Mouse (Mus musculus): ENCODE results near the gene Raet1e. TPM values are rescaled to one million over a fixed set of nuclear protein-coding genes. Genes with fewer than 3 reads are reported as not detected.
"Not testable (repeated sequence)": the region's sequence is repeated elsewhere in the genome, so short reads cannot be mapped to it uniquely, and the experiment has no call there.

The Raet1e gene
- polyA plus RNA-seq, 1 experiment from 2014 or later = 6.8 TPM

GRCm38 (mm10) chr10:22361415-22362352 is 203.3 kb downstream of the Raet1e start:
- H3K36me3 ChIP-seq (ENCODE audit: insufficient read depth, low read length); ATAC-seq (replicated peaks; ENCODE audit: low FRiP score, low read depth); H3K9ac ChIP-seq (ENCODE audit: low read depth, low read length); H3K27me3 ChIP-seq (ENCODE audit: insufficient read depth, low read length); H3K4me1 ChIP-seq (replicated peaks; ENCODE audit: insufficient read depth, low read length); H3K4me3 ChIP-seq (replicated peaks; ENCODE audit: low read depth, low read length); H3K9me3 ChIP-seq (replicated peaks; ENCODE audit: low read length); H3K27ac ChIP-seq; DNase-seq (ENCODE audit: low spot score): not testable (repeated sequence)
- WGBS = 0% methylated on average over 8 of the region's 15 CpGs
- H3K4me2 ChIP-seq (ENCODE audit: low read length) = peak overlapping the region; percentile 32

GRCm38 (mm10) chr10:22362466-22362865 is 204.1 kb downstream of the Raet1e start:
- H3K4me2 ChIP-seq (ENCODE audit: low read length); H3K9me3 ChIP-seq (replicated peaks; ENCODE audit: low read length); H3K27ac ChIP-seq; ATAC-seq (replicated peaks; ENCODE audit: low FRiP score, low read depth); H3K9ac ChIP-seq (ENCODE audit: low read depth, low read length); H3K4me3 ChIP-seq (replicated peaks; ENCODE audit: low read depth, low read length); H3K27me3 ChIP-seq (ENCODE audit: insufficient read depth, low read length); H3K4me1 ChIP-seq (replicated peaks; ENCODE audit: insufficient read depth, low read length); H3K36me3 ChIP-seq (ENCODE audit: insufficient read depth, low read length); DNase-seq (ENCODE audit: low spot score): not testable (repeated sequence)
- 77% methylated on average over 1 of the region's 2 CpGs for WGBS

- H3K27ac ChIP-seq; H3K4me3 ChIP-seq (replicated peaks; ENCODE audit: low read depth, low read length); H3K9me3 ChIP-seq (replicated peaks; ENCODE audit: low read length); DNase-seq (ENCODE audit: low spot score); ATAC-seq (replicated peaks; ENCODE audit: low FRiP score, low read depth); H3K36me3 ChIP-seq (ENCODE audit: insufficient read depth, low read length); H3K4me2 ChIP-seq (ENCODE audit: low read length); H3K27me3 ChIP-seq (ENCODE audit: insufficient read depth, low read length); H3K4me1 ChIP-seq (replicated peaks; ENCODE audit: insufficient read depth, low read length); H3K9ac ChIP-seq (ENCODE audit: low read depth, low read length): not testable (repeated sequence)
- 93% methylated on average over 2 of the region's 2 CpGs for WGBS
Observed at GRCm38 (mm10) chr10:22364915-22365314, 206.5 kb downstream of the Raet1e start.

GRCm38 (mm10) chr10:22381226-22381625 is 222.9 kb downstream of the Raet1e start:
- DNase-seq (ENCODE audit: low spot score); H3K9me3 ChIP-seq (replicated peaks; ENCODE audit: low read length); H3K27me3 ChIP-seq (ENCODE audit: insufficient read depth, low read length); H3K36me3 ChIP-seq (ENCODE audit: insufficient read depth, low read length); H3K4me3 ChIP-seq (replicated peaks; ENCODE audit: low read depth, low read length); H3K27ac ChIP-seq; H3K4me1 ChIP-seq (replicated peaks; ENCODE audit: insufficient read depth, low read length); ATAC-seq (replicated peaks; ENCODE audit: low FRiP score, low read depth); H3K9ac ChIP-seq (ENCODE audit: low read depth, low read length); H3K4me2 ChIP-seq (ENCODE audit: low read length): not testable (repeated sequence)
- WGBS = 11% methylated on average over 3 of the region's 10 CpGs

- not testable (repeated sequence) for H3K4me1 ChIP-seq (replicated peaks; ENCODE audit: insufficient read depth, low read length); DNase-seq (ENCODE audit: low spot score); H3K27me3 ChIP-seq (ENCODE audit: insufficient read depth, low read length); H3K9ac ChIP-seq (ENCODE audit: low read depth, low read length); ATAC-seq (replicated peaks; ENCODE audit: low FRiP score, low read depth); H3K4me3 ChIP-seq (replicated peaks; ENCODE audit: low read depth, low read length); H3K27ac ChIP-seq; H3K4me2 ChIP-seq (ENCODE audit: low read length); H3K9me3 ChIP-seq (replicated peaks; ENCODE audit: low read length); H3K36me3 ChIP-seq (ENCODE audit: insufficient read depth, low read length)
- 92% methylated on average over 7 of the region's 7 CpGs for WGBS
Observed at GRCm38 (mm10) chr10:22390146-22390545, 231.8 kb downstream of the Raet1e start.

GRCm38 (mm10) chr10:22391616-22392015 is 233.2 kb downstream of the Raet1e start:
- ATAC-seq (replicated peaks; ENCODE audit: low FRiP score, low read depth); H3K4me1 ChIP-seq (replicated peaks; ENCODE audit: insufficient read depth, low read length); H3K27ac ChIP-seq; DNase-seq (ENCODE audit: low spot score); H3K4me3 ChIP-seq (replicated peaks; ENCODE audit: low read depth, low read length); H3K4me2 ChIP-seq (ENCODE audit: low read length); H3K27me3 ChIP-seq (ENCODE audit: insufficient read depth, low read length); H3K9me3 ChIP-seq (replicated peaks; ENCODE audit: low read length); H3K36me3 ChIP-seq (ENCODE audit: insufficient read depth, low read length); H3K9ac ChIP-seq (ENCODE audit: low read depth, low read length): not testable (repeated sequence)
- WGBS = 82% methylated on average over 2 of the region's 5 CpGs

GRCm38 (mm10) chr10:22393028-22393824 is 234.9 kb downstream of the Raet1e start:
- not testable (repeated sequence) for H3K4me2 ChIP-seq (ENCODE audit: low read length); H3K4me1 ChIP-seq (replicated peaks; ENCODE audit: insufficient read depth, low read length); H3K27me3 ChIP-seq (ENCODE audit: insufficient read depth, low read length); H3K9ac ChIP-seq (ENCODE audit: low read depth, low read length); H3K4me3 ChIP-seq (replicated peaks; ENCODE audit: low read depth, low read length); H3K36me3 ChIP-seq (ENCODE audit: insufficient read depth, low read length); H3K9me3 ChIP-seq (replicated peaks; ENCODE audit: low read length); ATAC-seq (replicated peaks; ENCODE audit: low FRiP score, low read depth); DNase-seq (ENCODE audit: low spot score); H3K27ac ChIP-seq
- no CpG with 5 or more reads among the region's 2 CpGs for WGBS

GRCm38 (mm10) chr10:22396680-22397079 is 238.3 kb downstream of the Raet1e start:
- not testable (repeated sequence) for H3K9me3 ChIP-seq (replicated peaks; ENCODE audit: low read length); H3K4me2 ChIP-seq (ENCODE audit: low read length); H3K27ac ChIP-seq; ATAC-seq (replicated peaks; ENCODE audit: low FRiP score, low read depth); H3K27me3 ChIP-seq (ENCODE audit: insufficient read depth, low read length); H3K4me1 ChIP-seq (replicated peaks; ENCODE audit: insufficient read depth, low read length); H3K9ac ChIP-seq (ENCODE audit: low read depth, low read length); DNase-seq (ENCODE audit: low spot score); H3K36me3 ChIP-seq (ENCODE audit: insufficient read depth, low read length); H3K4me3 ChIP-seq (replicated peaks; ENCODE audit: low read depth, low read length)
- WGBS = 27% methylated on average over 1 of the region's 1 CpGs
